Mouse (Mus musculus) frontal cortex, postnatal 10 days (tissue): ENCODE data around the gene Fbxo22.
"Not testable (repeated sequence)": the region's sequence is repeated elsewhere in the genome, so short reads cannot be mapped to it uniquely, and the experiment has no call there.

ENCODE experiments used
- DNase-seq, 2 experiments: peaks; one replicate each; pipeline ENCODE4 v3.0.0; 2022; ENCODE audit warnings: low spot score in 2 of 2, mixed read lengths in 1 of 2

The Fbxo22 gene

GRCm38 (mm10) chr9:55236235-55237165, 27.8 kb downstream of the Fbxo22 start:
- no peak for DNase-seq

DNA sequence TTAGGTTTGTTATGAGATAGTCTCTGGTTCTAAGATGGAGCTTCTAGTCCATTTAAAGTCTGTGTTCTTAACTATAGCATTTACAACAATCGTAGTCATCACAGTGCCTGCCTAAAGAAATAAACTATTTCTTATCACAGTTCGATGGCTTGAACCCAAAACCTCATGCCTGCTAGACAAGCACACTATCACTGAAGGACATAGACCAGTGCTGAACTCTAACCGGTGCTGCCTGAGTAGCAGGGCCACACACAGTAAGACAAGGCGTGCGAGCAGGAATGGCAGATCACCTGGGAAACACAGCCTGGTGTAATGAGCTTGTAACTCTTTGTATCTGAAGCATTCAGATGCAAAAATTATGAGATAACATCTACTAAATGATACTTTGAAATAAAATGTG, 32.1 kb downstream of the Fbxo22 start:
- no peak for DNase-seq

- DNase-seq = no peak
Observed at GRCm38 (mm10) chr9:55241863-55242685, 33.3 kb downstream of the Fbxo22 start.

DNA sequence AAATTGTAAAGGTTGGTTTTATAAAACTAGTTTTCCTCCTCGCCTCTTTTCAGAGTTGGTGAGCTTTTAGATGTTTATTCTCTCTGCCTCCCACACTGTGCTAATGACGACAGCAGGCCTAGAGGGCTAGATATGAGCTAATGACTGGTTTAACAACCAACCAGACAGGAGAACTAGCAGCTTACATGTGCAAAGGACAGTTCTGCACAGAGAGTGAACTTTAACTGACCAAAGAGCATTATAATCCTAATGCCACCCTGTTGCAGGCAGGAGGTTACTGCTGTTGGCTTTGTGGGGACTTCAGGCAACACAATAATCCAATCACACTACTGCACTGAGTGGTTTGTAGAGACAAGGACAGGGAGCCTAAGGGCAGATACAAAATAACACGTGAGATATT, 34.6 kb downstream of the Fbxo22 start:
- no peak for DNase-seq

DNA sequence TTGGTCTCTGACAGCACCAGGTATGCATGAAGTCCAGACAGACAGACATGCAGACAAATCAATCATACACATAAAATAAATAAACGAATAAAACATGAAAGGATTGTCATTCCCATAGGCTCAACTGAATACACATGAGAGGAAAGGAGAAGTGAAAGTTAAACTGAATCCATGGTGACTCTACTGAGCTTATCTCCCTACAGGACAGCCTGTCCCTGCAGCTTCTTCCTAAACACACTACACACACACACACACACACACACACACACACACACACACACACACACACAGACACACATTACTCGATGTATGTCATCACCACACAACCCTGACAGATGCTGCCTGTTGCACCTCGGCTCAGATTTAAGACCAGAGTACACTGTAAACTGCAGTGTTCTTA, 35.4 kb downstream of the Fbxo22 start:
- no peak for DNase-seq

GRCm38 (mm10) chr9:55245057-55245750, 36.5 kb downstream of the Fbxo22 start:
- DNase-seq = not testable (repeated sequence)

- no peak for DNase-seq
Observed at GRCm38 (mm10) chr9:55246440-55246839, 37.7 kb downstream of the Fbxo22 start.

DNA sequence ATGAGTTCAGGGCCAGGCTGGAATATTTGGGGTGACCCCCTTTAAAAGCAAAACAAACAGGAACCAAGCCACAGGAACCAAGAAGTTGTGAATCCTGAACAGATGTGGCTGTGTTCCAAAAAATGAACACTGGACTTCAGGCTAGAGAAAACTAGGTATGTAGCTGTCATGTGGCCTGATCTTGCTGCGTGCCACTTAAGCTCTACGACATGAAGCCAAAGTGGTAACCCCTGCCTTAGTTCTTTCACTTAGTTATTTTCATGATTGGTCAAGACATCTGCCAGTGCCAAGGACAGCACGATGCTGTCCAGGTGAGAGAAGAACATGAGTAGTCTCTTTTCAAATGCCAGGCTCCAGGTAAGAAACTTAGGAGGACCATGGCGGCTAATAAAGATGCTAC, 38.2 kb downstream of the Fbxo22 start:
- no peak for DNase-seq

- DNase-seq = no peak
Observed at GRCm38 (mm10) chr9:55248465-55248864, 39.7 kb downstream of the Fbxo22 start.

DNA sequence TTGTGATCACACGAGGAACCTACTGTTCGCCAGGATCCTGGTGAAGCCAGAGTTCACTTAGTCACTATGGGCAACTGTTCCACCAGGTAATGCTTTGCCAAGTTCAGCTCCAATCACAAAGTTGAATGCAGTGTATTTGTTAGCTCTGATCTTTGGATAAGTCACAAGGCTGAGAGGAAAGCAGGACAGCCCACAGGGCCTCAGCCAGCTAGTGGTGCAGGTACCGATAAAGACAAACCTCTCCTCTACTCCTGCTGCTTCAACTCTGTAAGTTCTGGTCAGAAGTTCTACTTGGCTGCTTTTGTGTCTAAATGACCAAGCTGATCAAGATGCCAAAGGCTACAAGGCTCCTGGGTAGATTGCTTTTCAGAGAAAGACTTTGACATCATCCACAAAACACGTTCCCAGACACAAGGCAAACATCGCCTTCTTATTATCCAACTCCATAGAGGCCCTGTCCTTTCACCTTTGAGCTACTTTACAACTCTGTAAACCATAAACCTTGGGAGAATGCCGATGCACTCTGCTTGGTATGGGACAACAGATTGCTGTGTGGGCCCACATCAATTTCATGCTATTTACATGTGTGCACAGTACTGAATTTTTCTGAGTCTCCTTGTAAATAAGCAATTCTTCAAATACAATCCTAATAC, 42.0 kb downstream of the Fbxo22 start:
- no peak for DNase-seq

DNA sequence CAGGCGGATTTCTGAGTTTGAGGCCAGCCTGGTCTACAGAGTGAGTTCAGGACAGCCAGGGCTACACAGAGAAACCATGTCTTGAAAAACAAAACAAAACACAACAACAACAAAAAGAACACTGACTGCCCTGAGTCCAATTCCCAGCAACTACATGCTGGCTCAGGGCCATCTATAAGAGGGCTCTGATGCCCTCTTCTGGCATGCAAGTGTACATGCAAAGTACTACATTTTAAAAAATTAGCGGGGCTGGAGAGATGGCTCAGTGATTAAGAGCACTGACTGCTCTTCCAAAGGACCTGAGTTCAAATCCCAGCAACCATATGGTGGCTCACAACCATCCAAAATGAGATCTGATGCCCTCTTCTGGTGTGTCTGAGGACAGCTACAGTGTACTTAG, 43.4 kb downstream of the Fbxo22 start:
- not testable (repeated sequence) for DNase-seq

DNA sequence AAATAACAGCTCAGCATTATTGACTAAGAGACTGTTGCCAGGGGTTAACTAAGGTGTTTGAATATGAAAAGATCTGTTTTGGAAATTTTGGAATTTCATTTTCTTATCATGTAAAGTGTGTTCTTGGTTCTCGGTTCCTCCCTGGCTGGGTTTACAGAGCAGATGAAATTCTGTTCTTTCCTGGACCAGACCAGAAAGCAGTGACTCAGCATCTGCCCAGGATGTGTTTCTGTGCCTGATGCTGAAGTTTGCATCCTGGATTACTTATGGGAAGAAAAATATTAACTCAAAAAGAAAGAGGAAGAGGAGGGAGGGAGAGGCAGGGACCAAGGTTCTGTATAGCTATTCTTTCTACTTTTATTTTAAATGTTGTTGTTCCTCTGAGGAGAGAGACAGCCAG, 45.1 kb downstream of the Fbxo22 start:
- no peak for DNase-seq

DNA sequence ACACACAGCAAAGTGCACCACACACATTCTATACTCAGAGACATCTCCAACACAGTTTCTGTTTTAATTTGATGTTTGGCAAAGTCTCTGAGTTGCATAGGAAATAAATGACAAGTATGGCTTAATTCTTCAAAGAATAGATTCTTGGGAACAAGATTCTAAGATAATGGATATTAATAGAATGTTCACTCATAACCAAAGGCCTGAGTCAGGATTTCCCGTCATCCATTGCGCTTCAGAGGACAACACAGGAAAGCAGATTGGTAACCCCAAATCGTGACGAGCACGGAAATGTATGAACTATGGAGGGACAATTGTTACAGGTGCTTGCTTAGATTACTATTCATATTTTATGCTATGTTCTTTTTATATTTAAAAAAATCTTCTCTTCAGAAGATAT, 46.3 kb downstream of the Fbxo22 start:
- DNase-seq = no peak

DNA sequence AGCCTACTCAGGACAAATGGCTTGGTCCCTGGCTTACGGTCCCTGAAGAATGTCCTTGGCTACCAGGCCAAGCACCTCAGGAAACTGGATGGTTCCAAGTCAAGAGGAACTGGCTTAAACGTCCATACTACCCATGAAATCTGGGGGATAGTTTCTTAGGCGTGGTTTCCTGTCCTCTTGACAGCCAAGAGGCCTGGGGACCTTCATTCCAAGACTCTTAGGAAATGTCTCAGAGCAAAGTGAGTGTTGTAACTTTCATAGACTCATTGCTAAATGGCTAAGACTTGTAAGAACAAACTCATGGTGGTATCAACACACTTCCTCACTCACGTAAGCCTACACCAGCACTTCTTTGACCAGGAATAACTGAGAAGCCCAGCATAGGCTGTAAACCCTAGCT, 46.9 kb downstream of the Fbxo22 start:
- no peak for DNase-seq

DNA sequence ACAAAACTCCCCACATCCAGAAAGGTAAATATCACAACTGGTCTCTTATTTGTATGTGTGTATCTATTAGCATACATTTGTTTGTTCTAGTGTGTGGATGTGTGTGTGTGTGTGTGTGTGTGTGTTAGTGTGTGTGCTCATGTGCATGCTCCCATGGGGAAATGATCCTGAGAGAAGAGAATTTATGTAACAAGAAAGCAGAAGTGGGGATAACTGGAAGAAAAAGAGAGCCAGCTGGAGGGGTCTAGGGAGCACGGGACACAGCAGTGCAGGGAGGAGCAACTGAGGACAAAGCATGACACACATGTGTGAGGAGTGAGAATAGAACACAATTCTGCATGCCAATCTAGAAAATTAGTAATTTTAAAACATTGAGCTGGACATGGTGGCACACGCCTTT, 48.4 kb downstream of the Fbxo22 start:
- no peak for DNase-seq

DNA sequence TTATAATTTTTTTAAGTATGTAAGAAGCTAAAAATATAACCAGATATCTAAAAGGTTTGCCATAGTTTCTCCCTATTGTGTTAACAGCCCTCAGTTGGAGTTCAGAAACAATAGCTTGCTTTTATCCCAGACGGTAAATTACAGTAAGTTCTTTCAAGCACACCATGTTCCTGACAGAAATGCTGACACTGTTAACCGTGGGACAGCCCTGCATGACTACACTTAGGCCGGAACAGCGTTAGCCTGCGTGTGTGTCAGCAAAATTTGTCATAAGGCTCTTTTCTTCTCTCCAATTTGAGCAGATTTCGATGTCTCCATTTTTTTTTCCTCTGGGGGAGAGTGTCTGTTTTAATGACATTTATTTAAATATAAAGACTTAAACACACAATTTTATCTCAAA, 51.0 kb downstream of the Fbxo22 start:
- no peak for DNase-seq

- no peak for DNase-seq
Observed at GRCm38 (mm10) chr9:55264356-55265302, 55.9 kb downstream of the Fbxo22 start.

DNA sequence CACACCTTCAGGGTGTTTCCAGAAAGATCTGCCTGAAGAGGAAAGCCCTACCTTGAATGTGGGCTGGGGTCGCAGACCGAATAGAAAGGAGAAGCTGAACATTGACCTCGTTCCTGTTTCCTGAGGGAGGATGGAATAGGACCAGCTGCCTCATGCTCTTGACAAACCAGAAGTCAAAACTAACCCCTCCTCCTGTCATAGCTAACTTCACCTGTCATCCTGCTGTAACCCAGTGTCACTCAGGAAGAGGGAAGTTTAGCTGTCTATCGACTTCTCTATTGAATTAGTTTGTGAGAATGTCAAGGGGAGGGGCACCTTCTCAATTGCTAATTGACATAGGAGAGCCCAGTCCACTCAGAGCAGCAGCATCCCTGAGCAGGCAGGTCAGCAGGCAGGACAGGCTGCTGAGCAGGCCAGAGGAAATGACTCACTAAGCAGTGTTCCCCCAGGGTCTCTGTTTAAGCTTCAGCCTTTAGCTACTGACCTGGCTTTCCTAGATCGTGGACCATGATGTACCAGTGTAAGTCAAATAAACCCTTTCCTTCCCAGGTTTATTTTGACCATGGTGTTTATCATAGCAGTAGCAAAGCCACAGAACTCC, 63.3 kb downstream of the Fbxo22 start:
- DNase-seq = no peak

DNA sequence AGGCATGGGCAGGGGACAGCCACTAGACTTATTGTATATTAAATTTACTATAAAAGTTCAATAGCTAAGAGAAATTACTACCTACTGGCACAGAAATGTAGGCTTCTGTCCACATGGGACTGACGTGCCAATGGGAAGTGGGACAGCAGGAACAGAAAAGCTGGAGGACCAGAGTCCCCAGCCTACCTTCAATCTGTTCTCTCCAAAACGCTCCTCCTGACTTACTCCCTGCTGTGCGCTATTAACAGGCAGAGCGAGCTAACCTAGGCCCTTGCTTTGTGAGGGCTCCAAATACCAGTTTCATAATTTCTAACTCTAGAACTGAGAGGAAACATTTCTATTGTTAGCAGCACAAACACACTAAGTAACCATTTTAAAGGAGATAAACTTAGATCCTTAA, 65.2 kb downstream of the Fbxo22 start:
- no peak for DNase-seq
